Comparison of ENCODE assay signal across 13 mouse cellular contexts in the genomic region with DNA sequence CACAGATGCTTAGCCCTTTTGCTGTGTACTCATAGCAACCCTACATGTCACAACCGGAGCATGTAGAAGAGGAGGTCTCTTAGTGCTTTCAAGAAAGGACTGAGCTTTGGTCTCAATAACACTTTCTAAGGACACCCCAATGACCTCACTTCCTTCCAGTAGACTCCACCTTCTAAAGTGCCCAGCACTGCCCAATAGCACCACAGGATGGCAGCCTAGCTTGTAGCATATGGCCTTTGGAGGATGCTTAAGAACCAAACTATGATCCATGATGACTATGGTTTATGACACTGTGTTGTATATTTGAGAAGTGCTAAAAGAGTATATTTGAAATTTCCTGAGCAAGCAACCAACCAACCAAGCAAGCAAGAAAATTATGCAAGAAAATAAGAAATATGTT.
DNase-seq lines count a peak whose midpoint lies in the region; ATAC-seq and TF ChIP-seq lines count a peak whose summit lies in the region.
"Had no signal": no experiment of that assay in that cellular context is flagged by ENCODE, and none has a peak within 500 bp of the region (broad histone marks: within the 10 kb centered on the region; RNA-seq: fewer than 3 reads in every experiment).

No protein-coding gene starts in this region.

- no peak for ATAC-seq in intestine, postnatal 0 days
- no peak for ATAC-seq in intestine, embryonic 15.5 days
- ATAC-seq in liver, embryonic 14.5 days (ENCODE audit: insufficient read depth): no peak
- ATAC-seq in cerebellum, adult (ENCODE audit: insufficient number of reproducible peaks, low FRiP score, low TSS enrichment): no peak

- no peak overlapping the region for H3K27ac ChIP-seq in intestine, postnatal 0 days (ENCODE audit: low read depth, low read length)
- H3K27ac ChIP-seq in intestine, embryonic 15.5 days: no peak overlapping the region
- no peak overlapping the region for H3K27ac ChIP-seq in liver, embryonic 14.5 days
- H3K27ac ChIP-seq: limb, embryonic 10.5 days; macrophage had no signal

- H3K36me3 ChIP-seq in intestine, postnatal 0 days (ENCODE audit: control insufficient read depth, insufficient read depth): no peaks in the 10 kb centered on the region
- H3K36me3 ChIP-seq in intestine, embryonic 15.5 days: no peaks in the 10 kb centered on the region
- no peaks in the 10 kb centered on the region for H3K36me3 ChIP-seq in liver, embryonic 14.5 days (replicated peaks; ENCODE audit: control insufficient read depth, insufficient read depth, low read depth)
- H3K36me3 ChIP-seq: limb, embryonic 10.5 days had no signal

- H3K9ac ChIP-seq in intestine, postnatal 0 days (ENCODE audit: low read depth, low read length): no peak overlapping the region
- no peak overlapping the region for H3K9ac ChIP-seq in intestine, embryonic 15.5 days
- H3K9ac ChIP-seq in liver, embryonic 14.5 days (replicated peaks): no peak overlapping the region

- H3K4me1 ChIP-seq in intestine, postnatal 0 days (replicated peaks; ENCODE audit: control insufficient read depth, insufficient read depth, low read length): no peaks in the 10 kb centered on the region
- H3K4me1 ChIP-seq in intestine, embryonic 15.5 days (replicated peaks): no peaks in the 10 kb centered on the region
- no peaks in the 10 kb centered on the region for H3K4me1 ChIP-seq in liver, embryonic 14.5 days (replicated peaks; ENCODE audit: control insufficient read depth in 2 of 2, insufficient read depth in 2 of 2, low read length in 1 of 2)

- H3K4me3 ChIP-seq in intestine, postnatal 0 days (ENCODE audit: low read depth, low read length): no peak overlapping the region
- H3K4me3 ChIP-seq in intestine, embryonic 15.5 days (replicated peaks): no peak overlapping the region
- no peak overlapping the region for H3K4me3 ChIP-seq in liver, embryonic 14.5 days (ENCODE audit: insufficient read depth in 1 of 2, low read depth in 2 of 2, low read length in 2 of 2)
- H3K4me3 ChIP-seq: limb, embryonic 10.5 days had no signal

- 97% methylated on average over 1 of the region's 1 CpGs for WGBS in intestine, postnatal 0 days
- 92% methylated on average over 1 of the region's 1 CpGs for WGBS in intestine, embryonic 15.5 days
- WGBS in liver, embryonic 14.5 days (ENCODE audit: insufficient replicate concordance): 63% methylated on average over 1 of the region's 1 CpGs

- no peaks in the 10 kb centered on the region for H3K27me3 ChIP-seq in intestine, postnatal 0 days (replicated peaks; ENCODE audit: control insufficient read depth, insufficient read depth, low read length)
- no peaks in the 10 kb centered on the region for H3K27me3 ChIP-seq in intestine, embryonic 15.5 days (replicated peaks)
- H3K27me3 ChIP-seq in liver, embryonic 14.5 days (ENCODE audit: control insufficient read depth, insufficient read depth, low read length): no peaks in the 10 kb centered on the region

- peak; percentile 41 for DNase-seq in 416B (ENCODE audit: low read depth)
- peak; percentile 41 for DNase-seq in T-cell, adult 2 months (ENCODE audit: low spot score)
- DNase-seq in liver, embryonic 14.5 days (ENCODE audit: low read depth in 3 of 3, low spot score in 3 of 3): peak in 2 of 3 experiments; percentile 11 to 17
- DNase-seq in spleen, postnatal 10 days (ENCODE audit: low spot score in 2 of 2): no peak
- DNase-seq in adrenal gland, adult (ENCODE audit: inconsistent age in 2 of 2, low spot score in 1 of 2): no peak
- DNase-seq: heart, adult 18-20 months; kidney, adult 18-20 months; right cerebral cortex, postnatal 4 days had no signal

- peak; percentile 58 for TF ChIP-seq CTCF in intestine, postnatal 0 days (IDR thresholded peaks at IDR 0.05; ENCODE audit: low read depth)
- TF ChIP-seq CTCF in liver, embryonic 14.5 days (IDR thresholded peaks at IDR 0.05; ENCODE audit: low read depth): peak; percentile 69

- no peak overlapping the region for H3K4me2 ChIP-seq in intestine, postnatal 0 days (replicated peaks; ENCODE audit: low read depth)
- H3K4me2 ChIP-seq in intestine, embryonic 15.5 days (replicated peaks): no peak overlapping the region
- H3K4me2 ChIP-seq in liver, embryonic 14.5 days (ENCODE audit: low read depth): no peak overlapping the region

- no peak for TF ChIP-seq EP300 in liver, embryonic 14.5 days (IDR thresholded peaks at IDR 0.05; ENCODE audit: low read depth)

- no peaks in the 10 kb centered on the region for H3K9me3 ChIP-seq in intestine, postnatal 0 days (ENCODE audit: control insufficient read depth)
- H3K9me3 ChIP-seq in intestine, embryonic 15.5 days: no peaks in the 10 kb centered on the region
- no peaks in the 10 kb centered on the region for H3K9me3 ChIP-seq in liver, embryonic 14.5 days (ENCODE audit: control insufficient read depth, low read length)
- H3K9me3 ChIP-seq: limb, embryonic 10.5 days had no signal

Comparison
In these comparisons a context has a peak if more than half of its experiments do, and no peak if none do; other contexts are left out.
1. DNase-seq: peak in 416B (single experiment), T-cell, adult 2 months (single experiment) and liver, embryonic 14.5 days (2 of 3); none in spleen, postnatal 10 days (0 of 2) and adrenal gland, adult (0 of 2).